Mouse (Mus musculus) erythroblast, embryonic 14.5 days (primary cell): ENCODE results near the gene Zg16. TPM values are rescaled to one million over a fixed set of nuclear protein-coding genes. Genes with fewer than 3 reads are reported as not detected.

ENCODE experiments used
- H3K27me3 ChIP-seq: 2 replicates; pipeline ENCODE4 v1.6.1; 2012; ENCODE audit warnings: inconsistent platforms; ENCODE audit not compliant: control insufficient read depth
- H3K36me3 ChIP-seq: 2 replicates; pipeline ENCODE4 v1.6.1; 2012; ENCODE audit warnings: mild to moderate bottlenecking, inconsistent platforms; ENCODE audit not compliant: control insufficient read depth
- H3K4me1 ChIP-seq: 2 replicates; pipeline ENCODE4 v1.6.1; 2012; ENCODE audit warnings: inconsistent platforms; ENCODE audit not compliant: control insufficient read depth
- H3K4me3 ChIP-seq: replicated peaks from 2 replicates; pipeline ENCODE3; 2012; ENCODE audit warnings: moderate library complexity, mild to moderate bottlenecking, inconsistent platforms
- H3K9me3 ChIP-seq: 2 replicates; pipeline ENCODE4 v1.6.1; 2012; ENCODE audit warnings: low read length, inconsistent platforms, mixed read lengths; ENCODE audit not compliant: control insufficient read depth
- GATA1 ChIP-seq: IDR thresholded peaks from 2 replicates; pipeline ENCODE4 v1.6.1; 2012; ENCODE audit warnings: low read length, inconsistent platforms, mixed read lengths
- TAL1 ChIP-seq: IDR thresholded peaks from 3 replicates; pipeline ENCODE4 v1.6.1; 2012; ENCODE audit warnings: low read length, inconsistent platforms, mixed read lengths
- polyA plus RNA-seq: library from polyadenylated mRNA; stranded (reverse); fragments of >175 nt; gene quantifications from 2 replicates; pipeline ENCODE4 v1.2.3, GENCODE M21; 2012

The Zg16 gene
- polyA plus RNA-seq, 1 experiment, result not detected

DNA sequence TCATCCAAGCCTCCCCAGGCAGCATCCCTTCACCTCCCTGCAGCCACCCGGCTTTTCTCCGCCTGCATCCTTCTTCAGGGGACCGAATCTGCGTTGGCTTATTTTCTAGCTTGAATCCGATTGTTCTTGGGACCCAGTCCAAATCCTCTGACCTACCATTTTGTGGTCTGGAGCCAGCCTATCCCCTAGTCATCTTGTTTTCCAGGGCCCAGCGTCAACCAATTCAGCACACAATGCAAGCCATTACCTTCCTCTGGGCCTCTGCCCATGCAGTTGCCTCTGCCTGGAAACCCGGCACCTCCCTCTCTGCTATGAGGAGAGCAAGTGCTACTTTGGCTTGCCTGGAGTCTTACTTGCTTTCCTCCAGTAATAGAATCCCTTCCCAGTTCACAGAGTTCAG is 18.4 kb upstream of the Zg16 start:
- Histone ChIP-seq H3K4me1 (peaks cover 12% of the 10 kb centered on the region), H3K4me3 (no peak overlapping the region), H3K36me3 (peaks cover 2% of the 10 kb centered on the region; the same call in 1 of the 2 replicates), H3K27me3 (no peaks in the 10 kb centered on the region), H3K9me3 (no peaks in the 10 kb centered on the region)
- TF ChIP-seq TAL1, result no peak
- no peak for TF ChIP-seq GATA1

- Histone ChIP-seq H3K4me3 (no peak overlapping the region), H3K9me3 (no peaks in the 10 kb centered on the region), H3K4me1 (peaks cover 12% of the 10 kb centered on the region), H3K36me3 (peaks cover 2% of the 10 kb centered on the region; the same call in 1 of the 2 replicates), H3K27me3 (no peaks in the 10 kb centered on the region)
- no peak for TF ChIP-seq TAL1
Measured at GRCm38 (mm10) chr7:127104560-127105332, 17.6 kb upstream of the Zg16 start.

GRCm38 (mm10) chr7:127103960-127104359 is 16.8 kb upstream of the Zg16 start:
- peaks cover 15% of the 10 kb centered on the region for H3K4me1 ChIP-seq
- peaks cover 1% of the 10 kb centered on the region for H3K9me3 ChIP-seq
- no peaks in the 10 kb centered on the region for H3K27me3 ChIP-seq
- peaks cover 2% of the 10 kb centered on the region; the same call in 1 of the 2 replicates for H3K36me3 ChIP-seq
- no peak for TF ChIP-seq TAL1
- no peak overlapping the region for H3K4me3 ChIP-seq

GRCm38 (mm10) chr7:127102148-127102547 is 15.0 kb upstream of the Zg16 start:
- Histone ChIP-seq H3K27me3 (no peaks in the 10 kb centered on the region), H3K4me1 (peaks cover 24% of the 10 kb centered on the region), H3K36me3 (no peaks in the 10 kb centered on the region), H3K9me3 (peaks cover 6% of the 10 kb centered on the region), H3K4me3 (no peak overlapping the region)
- TF ChIP-seq GATA1 (no peak), TAL1 (no peak)

DNA sequence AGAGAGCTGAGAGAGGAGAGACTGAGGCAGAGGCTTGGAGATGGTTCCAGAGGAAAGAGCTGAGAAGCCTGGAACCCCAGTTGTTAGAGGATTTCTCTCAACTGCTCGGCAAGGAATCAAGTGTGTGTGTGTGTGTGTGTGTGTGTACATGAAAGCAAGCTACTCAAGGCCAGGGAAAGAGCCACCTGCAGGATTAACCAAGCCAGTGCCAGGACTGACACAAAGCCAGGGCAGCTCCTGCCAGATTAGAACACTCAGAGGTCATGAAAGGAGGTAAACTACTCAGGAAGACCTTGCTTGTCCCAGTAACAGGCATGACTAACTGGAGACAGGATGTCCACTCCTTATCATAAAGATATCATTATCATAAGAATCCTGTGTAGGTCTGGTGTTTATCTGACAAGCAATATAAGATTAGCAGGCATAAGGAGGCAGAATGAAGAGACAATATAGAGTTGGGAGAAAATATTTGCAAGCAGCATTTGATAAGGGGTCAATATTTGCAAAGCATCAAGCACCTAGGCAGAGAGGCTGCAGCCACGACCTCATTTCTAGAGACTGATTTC is 14.4 kb upstream of the Zg16 start:
- Histone ChIP-seq H3K4me1 (peaks cover 24% of the 10 kb centered on the region), H3K36me3 (no peaks in the 10 kb centered on the region), H3K4me3 (no peak overlapping the region), H3K27me3 (no peaks in the 10 kb centered on the region), H3K9me3 (peaks cover 6% of the 10 kb centered on the region)
- no peak for TF ChIP-seq GATA1
- no peak for TF ChIP-seq TAL1

DNA sequence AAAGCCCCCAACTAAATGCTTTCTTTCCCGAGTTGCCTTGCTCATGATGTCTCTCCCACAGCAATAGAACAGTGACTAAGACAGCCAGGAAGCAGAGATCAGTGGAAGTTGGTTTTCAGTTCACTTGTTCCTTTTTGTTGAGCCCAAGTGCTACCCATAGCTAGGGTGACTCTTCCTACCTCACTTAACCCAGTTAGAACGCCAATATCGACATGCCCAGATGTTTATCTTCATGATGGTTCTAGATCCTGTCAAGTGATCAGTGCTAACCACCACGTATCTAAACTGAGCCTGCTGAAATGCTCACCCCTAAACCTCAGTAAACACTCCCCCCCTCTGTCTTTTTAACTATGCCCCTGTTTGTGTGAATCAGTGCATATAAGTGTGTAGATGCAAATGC is 12.4 kb upstream of the Zg16 start:
- Histone ChIP-seq H3K4me1 (peaks cover 19% of the 10 kb centered on the region), H3K27me3 (no peaks in the 10 kb centered on the region), H3K36me3 (peaks cover under 1% of the 10 kb centered on the region), H3K4me3 (no peak overlapping the region), H3K9me3 (peaks cover 6% of the 10 kb centered on the region)
- TF ChIP-seq TAL1 (no peak), GATA1 (no peak)

DNA sequence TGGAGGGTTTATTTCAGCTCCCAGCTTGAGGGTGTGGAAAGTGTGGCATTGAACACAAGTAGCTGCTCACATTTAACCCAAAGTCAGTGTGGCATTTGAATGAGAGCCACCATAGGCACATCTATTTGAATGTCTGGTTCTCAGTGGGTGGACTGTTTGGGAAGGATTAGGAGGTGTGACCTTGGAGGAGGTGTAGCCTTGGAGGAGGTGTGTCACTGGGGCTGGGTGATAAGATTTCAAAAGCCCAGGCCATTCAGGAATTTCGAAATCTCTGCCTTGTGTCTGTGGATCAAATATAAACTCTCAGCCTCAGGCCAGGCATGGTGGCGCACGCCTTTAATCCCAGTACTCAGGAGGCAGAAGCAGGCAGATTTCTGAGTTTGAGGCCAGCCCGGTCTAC is 11.8 kb upstream of the Zg16 start:
- H3K4me1 ChIP-seq, result peaks cover 13% of the 10 kb centered on the region
- peaks cover 7% of the 10 kb centered on the region for H3K36me3 ChIP-seq
- H3K27me3 ChIP-seq, result no peaks in the 10 kb centered on the region
- no peak overlapping the region for H3K4me3 ChIP-seq
- TF ChIP-seq TAL1 (no peak), GATA1 (no peak)
- H3K9me3 ChIP-seq, result peaks cover 6% of the 10 kb centered on the region

- TF ChIP-seq TAL1 (no peak), GATA1 (no peak)
- peaks cover 9% of the 10 kb centered on the region for H3K36me3 ChIP-seq
- peaks cover 12% of the 10 kb centered on the region for H3K4me1 ChIP-seq
- H3K4me3 ChIP-seq, result no peak overlapping the region
- H3K9me3 ChIP-seq, result peaks cover 6% of the 10 kb centered on the region
- H3K27me3 ChIP-seq, result no peaks in the 10 kb centered on the region
Measured at GRCm38 (mm10) chr7:127098521-127098920, 11.4 kb upstream of the Zg16 start.

DNA sequence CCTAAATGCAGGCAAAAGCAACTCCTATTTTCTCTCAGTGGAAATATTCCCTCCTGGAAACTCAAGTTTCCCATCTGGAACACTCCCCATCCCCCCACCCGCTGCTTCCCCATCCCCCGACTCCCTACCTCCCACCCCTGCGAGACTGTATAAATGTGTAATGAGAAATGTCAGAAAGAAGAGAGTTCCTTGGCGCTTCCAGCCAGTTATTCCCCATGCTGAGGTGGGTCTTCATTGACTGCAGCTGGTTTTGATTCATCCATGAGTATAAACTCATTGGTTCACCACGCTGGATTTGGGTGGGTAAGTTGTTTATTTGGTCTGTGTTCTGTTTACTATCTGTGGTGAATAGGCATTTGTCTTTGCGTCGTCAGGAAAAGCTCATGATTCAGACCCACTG is 9.3 kb upstream of the Zg16 start:
- TF ChIP-seq GATA1 (no peak), TAL1 (no peak)
- Histone ChIP-seq H3K4me3 (no peak overlapping the region), H3K27me3 (no peaks in the 10 kb centered on the region), H3K9me3 (peaks cover 6% of the 10 kb centered on the region), H3K36me3 (peaks cover 24% of the 10 kb centered on the region), H3K4me1 (peaks cover 32% of the 10 kb centered on the region)
